Mouse (Mus musculus) intestine, postnatal 0 days (tissue): ENCODE results near the gene Aipl1. TPM values are rescaled to one million over a fixed set of nuclear protein-coding genes. Genes with fewer than 3 reads are reported as not detected.

Source experiments
- ATAC-seq: fragments of 200-750 bp; cut with Nextera tagmentation; 2 replicates; pipeline ENCODE4 v1.8.0; 2017; ENCODE audit warnings: mild to moderate bottlenecking, moderate TSS enrichment, moderate library complexity
- H3K27ac ChIP-seq: fragments of 300-500 bp; sonication (generic); 2 replicates; pipeline ENCODE4 v1.5.1; 2014; ENCODE audit warnings: mild to moderate bottlenecking, low read depth, low read length, moderate library complexity
- H3K27me3 ChIP-seq: fragments of 300-500 bp; sonication (generic); replicated peaks from 2 replicates; pipeline ENCODE4 v1.6.1; 2014; ENCODE audit warnings: low read length, mixed read lengths; ENCODE audit not compliant: control insufficient read depth, insufficient read depth
- H3K36me3 ChIP-seq: fragments of 300-500 bp; sonication (generic); 2 replicates; pipeline ENCODE4 v1.6.1; 2014; ENCODE audit warnings: mild to moderate bottlenecking, moderate library complexity; ENCODE audit not compliant: control insufficient read depth, insufficient read depth
- H3K4me1 ChIP-seq: fragments of 300-500 bp; sonication (generic); replicated peaks from 2 replicates; pipeline ENCODE4 v1.6.1; 2014; ENCODE audit warnings: antibody characterized with exemption, low read length, mixed read lengths; ENCODE audit not compliant: control insufficient read depth, insufficient read depth
- H3K4me2 ChIP-seq: fragments of 300-500 bp; sonication (generic); replicated peaks from 2 replicates; pipeline ENCODE4 v1.6.1; 2014; ENCODE audit warnings: low read depth, mild to moderate bottlenecking, moderate library complexity
- H3K4me3 ChIP-seq: fragments of 300-500 bp; sonication (generic); 2 replicates; pipeline ENCODE4 v1.5.1; 2014; ENCODE audit warnings: low read depth, low read length
- H3K9ac ChIP-seq: fragments of 300-500 bp; sonication (generic); 2 replicates; pipeline ENCODE4 v1.6.1; 2014; ENCODE audit warnings: mild to moderate bottlenecking, low read depth, low read length
- H3K9me3 ChIP-seq: fragments of 300-500 bp; sonication (generic); 2 replicates; pipeline ENCODE4 v1.6.1; 2016; ENCODE audit warnings: mixed run types; ENCODE audit not compliant: control insufficient read depth
- CTCF ChIP-seq: sonication (generic); IDR thresholded peaks from 2 replicates; pipeline ENCODE4 v1.5.1; 2016; ENCODE audit warnings: low read depth, mild to moderate bottlenecking, control low read depth, antibody characterized with exemption, moderate library complexity
- whole genome bisulfite sequencing: fragments of 180-500 bp; shearing (Covaris S2); extraction: QIAGEN DNeasy Blood & Tissue Kit; methylation state at CpG from one replicate; pipeline ENCODE4 v1.1.7; 2014; 5-methylcytosine and 5-hydroxymethylcytosine counted together
- polyA plus RNA-seq: library from polyadenylated mRNA; unstranded; fragments of >200 nt; fragmentation: Nextera tagmentation; extraction: Ambion mirVana; gene quantifications from 2 replicates; pipeline ENCODE4 v1.2.1, GENCODE M21; 2015

Gene Aipl1
- polyA plus RNA-seq, 1 experiment from 2014 or later, result 0.10 TPM

- TF ChIP-seq CTCF, result no peak
- Histone ChIP-seq H3K4me3 (no peak overlapping the region), H3K4me2 (no peak overlapping the region), H3K4me1 (0 out of 2 replicates have a peak, but pooled peaks cover 4% of the 10 kb centered on the region), H3K36me3 (no peaks in the 10 kb centered on the region), H3K27me3 (peaks cover 5% of the 10 kb centered on the region), H3K27ac (no peak overlapping the region), H3K9me3 (no peaks in the 10 kb centered on the region), H3K9ac (no peak overlapping the region)
- WGBS, result 73% methylated on average over 3 of the region's 3 CpGs
- no peak for ATAC-seq
Measured at GRCm38 (mm10) chr11:72052221-72052620, 14.9 kb upstream of the Aipl1 start.

- Histone ChIP-seq H3K4me1 (0 out of 2 replicates have a peak, but pooled peaks cover 4% of the 10 kb centered on the region), H3K36me3 (no peaks in the 10 kb centered on the region), H3K4me2 (peak overlapping the region; percentile 72), H3K27ac (no peak overlapping the region), H3K9me3 (no peaks in the 10 kb centered on the region), H3K9ac (no peak overlapping the region), H3K27me3 (peaks cover 5% of the 10 kb centered on the region), H3K4me3 (peak overlapping the region; percentile 38)
- TF ChIP-seq CTCF, result peak; percentile 67
- WGBS, result 8% methylated on average over 43 of the region's 45 CpGs
- peak; percentile 37; the same call in 1 of the 2 replicates for ATAC-seq
Measured at GRCm38 (mm10) chr11:72050895-72051858, 13.9 kb upstream of the Aipl1 start.

- H3K36me3 ChIP-seq, result no peaks in the 10 kb centered on the region
- peak overlapping the region; percentile 38 for H3K4me3 ChIP-seq
- H3K27ac ChIP-seq, result no peak overlapping the region
- ATAC-seq, result no peak
- H3K9ac ChIP-seq, result no peak overlapping the region
- peak overlapping the region; percentile 72 for H3K4me2 ChIP-seq
- 0 out of 2 replicates have a peak, but pooled peaks cover 4% of the 10 kb centered on the region for H3K4me1 ChIP-seq
- WGBS, result 25% methylated on average over 14 of the region's 14 CpGs
- no peak for TF ChIP-seq CTCF
- peaks cover 5% of the 10 kb centered on the region for H3K27me3 ChIP-seq
- H3K9me3 ChIP-seq, result no peaks in the 10 kb centered on the region
Measured at GRCm38 (mm10) chr11:72050168-72050894, 13.0 kb upstream of the Aipl1 start.

- 81% methylated on average over 8 of the region's 8 CpGs for WGBS
- ATAC-seq, result no peak
- no peak overlapping the region for H3K9ac ChIP-seq
Measured at GRCm38 (mm10) chr11:72049171-72049759, 12.0 kb upstream of the Aipl1 start.

GRCm38 (mm10) chr11:72048730-72049129 is 11.4 kb upstream of the Aipl1 start:
- Histone ChIP-seq H3K9ac (no peak overlapping the region), H3K36me3 (no peaks in the 10 kb centered on the region), H3K4me2 (no peak overlapping the region), H3K9me3 (no peaks in the 10 kb centered on the region), H3K27me3 (peaks cover 5% of the 10 kb centered on the region), H3K4me3 (no peak overlapping the region), H3K27ac (no peak overlapping the region), H3K4me1 (0 out of 2 replicates have a peak, but pooled peaks cover 4% of the 10 kb centered on the region)
- no peak for ATAC-seq
- 83% methylated on average over 6 of the region's 6 CpGs for WGBS
- TF ChIP-seq CTCF, result no peak

More at GRCm38 (mm10) chr11:72049171-72049759, 12.0 kb upstream of the Aipl1 start:
- H3K4me1 ChIP-seq, result 0 out of 2 replicates have a peak, but pooled peaks cover 4% of the 10 kb centered on the region
- H3K36me3 ChIP-seq, result no peaks in the 10 kb centered on the region
- no peaks in the 10 kb centered on the region for H3K9me3 ChIP-seq
- no peak overlapping the region for H3K4me2 ChIP-seq
- peaks cover 5% of the 10 kb centered on the region for H3K27me3 ChIP-seq
- no peak overlapping the region for H3K27ac ChIP-seq
- H3K4me3 ChIP-seq, result no peak overlapping the region
- no peak for TF ChIP-seq CTCF

- WGBS, result 77% methylated on average over 3 of the region's 3 CpGs
- H3K4me2 ChIP-seq, result no peak overlapping the region
- peaks cover 9% of the 10 kb centered on the region; the same call in 1 of the 2 replicates for H3K4me1 ChIP-seq
- no peak overlapping the region for H3K27ac ChIP-seq
- no peaks in the 10 kb centered on the region for H3K36me3 ChIP-seq
- H3K27me3 ChIP-seq, result 0 out of 2 replicates have a peak, but pooled peaks cover under 1% of the 10 kb centered on the region
- H3K4me3 ChIP-seq, result no peak overlapping the region
- TF ChIP-seq CTCF, result no peak
- H3K9ac ChIP-seq, result no peak overlapping the region
- no peaks in the 10 kb centered on the region for H3K9me3 ChIP-seq
- no peak for ATAC-seq
Measured at GRCm38 (mm10) chr11:72044231-72044630, 6.9 kb upstream of the Aipl1 start.
